Comparison of ENCODE assay signal across 8 mouse cellular contexts in genomic region chr11:79306510-79306909, GRCm38 (mm10). TPM values are rescaled to one million over a fixed set of nuclear protein-coding genes. Genes with fewer than 3 reads are reported as not detected.
A peak's percentile ranks its signal among the peaks of the same experiment; 100 is the strongest.
DNase-seq lines count a peak whose midpoint lies in the region; ATAC-seq and TF ChIP-seq lines count a peak whose summit lies in the region.

No protein-coding gene starts in this region.

- H3K27me3 ChIP-seq in embryonic facial prominence, embryonic 10.5 days (replicated peaks; ENCODE audit: low read depth, poor library complexity, severe bottlenecking): no peaks in the 10 kb centered on the region
- no peaks in the 10 kb centered on the region for H3K27me3 ChIP-seq in heart, embryonic 14.5 days (ENCODE audit: control insufficient read depth, insufficient read depth, low read length)
- no peaks in the 10 kb centered on the region for H3K27me3 ChIP-seq in liver, embryonic 16.5 days (ENCODE audit: control insufficient read depth, insufficient read depth, low read depth, low read length)

- TF ChIP-seq CTCF in left cerebral cortex, adult 2 months (IDR thresholded peaks at IDR 0.05): no peak

- H3K36me3 ChIP-seq in embryonic facial prominence, embryonic 10.5 days (replicated peaks): no peaks in the 10 kb centered on the region
- no peaks in the 10 kb centered on the region for H3K36me3 ChIP-seq in heart, embryonic 14.5 days (ENCODE audit: control insufficient read depth, insufficient read depth, low read length)
- H3K36me3 ChIP-seq in liver, embryonic 16.5 days (ENCODE audit: control insufficient read depth, insufficient read depth): no peaks in the 10 kb centered on the region

- no peak for DNase-seq in left cerebral cortex, adult 2 months (ENCODE audit: extremely low spot score in 1 of 2, low spot score in 2 of 2)
- no peak for DNase-seq in left cerebral cortex, adult 8-10 months (ENCODE audit: low spot score in 2 of 2)
- DNase-seq in embryonic facial prominence, embryonic 10.5 days (ENCODE audit: low spot score): peak; percentile 51
- DNase-seq in retina, embryonic 14.5 days (ENCODE audit: low spot score): peak; percentile 18
- no peak for DNase-seq in right cerebral cortex, postnatal 25 days
- no peak for DNase-seq in cerebellum, adult 11 months

- no peak overlapping the region for H3K4me3 ChIP-seq in left cerebral cortex, adult 2 months
- peak overlapping the region; percentile 23; the same call in 1 of the 2 replicates for H3K4me3 ChIP-seq in embryonic facial prominence, embryonic 10.5 days
- no peak overlapping the region for H3K4me3 ChIP-seq in heart, embryonic 14.5 days (ENCODE audit: control insufficient read depth in 1 of 2, insufficient read depth in 1 of 2, low read depth in 1 of 2, low read length in 2 of 2)
- no peak overlapping the region for H3K4me3 ChIP-seq in liver, embryonic 16.5 days (ENCODE audit: low read depth, low read length)

- intact Hi-C loops in left cerebral cortex, adult 2 months (cut with DNase I): no loop called here

- 19% methylated on average over 7 of the region's 7 CpGs for WGBS in embryonic facial prominence, embryonic 10.5 days
- WGBS in heart, embryonic 14.5 days: 29% methylated on average over 7 of the region's 7 CpGs
- WGBS in liver, embryonic 16.5 days (ENCODE audit: insufficient replicate concordance): 18% methylated on average over 7 of the region's 7 CpGs

- H3K27ac ChIP-seq in left cerebral cortex, adult 2 months: peak overlapping the region; percentile 4; the same call in 1 of the 2 replicates
- peak overlapping the region; percentile 82 for H3K27ac ChIP-seq in embryonic facial prominence, embryonic 10.5 days (replicated peaks)
- peak overlapping the region; percentile 77 to 85 for H3K27ac ChIP-seq in heart, embryonic 14.5 days (replicated peaks in 1 of 2; ENCODE audit: control insufficient read depth in 1 of 2, insufficient read depth in 1 of 2, low read depth in 2 of 2, low read length in 2 of 2)
- peak overlapping the region; percentile 60 for H3K27ac ChIP-seq in liver, embryonic 16.5 days (ENCODE audit: low read length)

- H3K4me1 ChIP-seq in embryonic facial prominence, embryonic 10.5 days: peaks cover 28% of the 10 kb centered on the region
- H3K4me1 ChIP-seq in heart, embryonic 14.5 days (ENCODE audit: control insufficient read depth in 2 of 2, insufficient read depth in 2 of 2, low read length in 2 of 2): peaks cover 19 to 24% of the 10 kb centered on the region in 2 experiments
- no peaks in the 10 kb centered on the region; the same call in none of the 2 replicates for H3K4me1 ChIP-seq in liver, embryonic 16.5 days (ENCODE audit: control insufficient read depth, low read depth, low read length)

- H3K9ac ChIP-seq in heart, embryonic 14.5 days (ENCODE audit: low read length): peak overlapping the region; percentile 27; the same call in 1 of the 2 replicates
- no peak overlapping the region for H3K9ac ChIP-seq in liver, embryonic 16.5 days (ENCODE audit: low read depth, low read length)

- no peaks in the 10 kb centered on the region for H3K9me3 ChIP-seq in embryonic facial prominence, embryonic 10.5 days
- H3K9me3 ChIP-seq in heart, embryonic 14.5 days (ENCODE audit: control insufficient read depth, low read length): no peaks in the 10 kb centered on the region
- H3K9me3 ChIP-seq in liver, embryonic 16.5 days (replicated peaks; ENCODE audit: control insufficient read depth, low read length): no peaks in the 10 kb centered on the region

- peak overlapping the region; percentile 21; the same call in 1 of the 2 replicates for H3K4me2 ChIP-seq in heart, embryonic 14.5 days (ENCODE audit: low read length)
- H3K4me2 ChIP-seq in liver, embryonic 16.5 days (ENCODE audit: low read depth, low read length): 0 out of 2 replicates have a peak overlapping the region, but pooled peaks have one; percentile 4

- peak; percentile 57; the same call in 1 of the 2 replicates for ATAC-seq in heart, embryonic 14.5 days (ENCODE audit: insufficient number of reproducible peaks, insufficient read depth, low FRiP score, low read depth)
- peak; percentile 24; the same call in 1 of the 2 replicates for ATAC-seq in liver, embryonic 16.5 days (ENCODE audit: low read depth)

RNA-seq across cellular contexts. Expression of gene Gm9964, which starts 9.8 kb away (rescaled TPM):
- under 1 TPM; 0.68 TPM for total RNA-seq in left cerebral cortex, adult 2 months (2021)
- 1 to 10 TPM in 1 of 4 experiments, under 1 TPM in 2, not detected in 1; 0.74 to 2.0 (median 0.98) TPM for total RNA-seq in left cerebral cortex, adult 8-10 months (2022)
- polyA plus RNA-seq in embryonic facial prominence, embryonic 10.5 days (2016; fragmentation: Nextera tagmentation; extraction: Ambion mirVana): not detected in 2 replicates
- not detected in 2 replicates for polyA plus RNA-seq in heart, embryonic 14.5 days (2014; fragmentation: Nextera tagmentation; extraction: Ambion mirVana)
- not detected in 2 replicates for polyA plus RNA-seq in liver, embryonic 16.5 days (2015; fragmentation: Nextera tagmentation; extraction: Ambion mirVana)

RNA-seq across cellular contexts. Expression of gene Nf1, which starts 33.0 kb away (rescaled TPM):
- 100 to 1,000 TPM; 129 to 131 TPM for total RNA-seq in left cerebral cortex, adult 2 months (2021)
- total RNA-seq in left cerebral cortex, adult 8-10 months (2022): 100 to 1,000 TPM; 105 to 139 (median 119) TPM
- 6.5 and 7.7 TPM in 2 replicates for polyA plus RNA-seq in embryonic facial prominence, embryonic 10.5 days (2016; fragmentation: Nextera tagmentation; extraction: Ambion mirVana)
- polyA plus RNA-seq in heart, embryonic 14.5 days (2014; fragmentation: Nextera tagmentation; extraction: Ambion mirVana): 6.2 and 7.7 TPM in 2 replicates
- 1.1 and 1.3 TPM in 2 replicates for polyA plus RNA-seq in liver, embryonic 16.5 days (2015; fragmentation: Nextera tagmentation; extraction: Ambion mirVana)

RNA-seq across cellular contexts. Expression of gene Wsb1, which starts 52.0 kb away (rescaled TPM):
- 10 to 100 TPM; 85.9 to 87.5 TPM for total RNA-seq in left cerebral cortex, adult 2 months (2021)
- total RNA-seq in left cerebral cortex, adult 8-10 months (2022): 10 to 100 TPM; 67.0 to 96.0 (median 77.4) TPM
- polyA plus RNA-seq in embryonic facial prominence, embryonic 10.5 days (2016; fragmentation: Nextera tagmentation; extraction: Ambion mirVana): 270 and 301 TPM in 2 replicates
- polyA plus RNA-seq in heart, embryonic 14.5 days (2014; fragmentation: Nextera tagmentation; extraction: Ambion mirVana): 168 and 169 TPM in 2 replicates
- polyA plus RNA-seq in liver, embryonic 16.5 days (2015; fragmentation: Nextera tagmentation; extraction: Ambion mirVana): 30.4 and 32.9 TPM in 2 replicates

Comparison
In these comparisons a context has a peak if more than half of its experiments do, and no peak if none do; other contexts are left out.
1. DNase-seq: peak in embryonic facial prominence, embryonic 10.5 days (single experiment) and retina, embryonic 14.5 days (single experiment); none in left cerebral cortex, adult 2 months (0 of 2), left cerebral cortex, adult 8-10 months (0 of 2), right cerebral cortex, postnatal 25 days (single experiment) and cerebellum, adult 11 months (single experiment).
2. H3K27ac ChIP-seq: peak in every context shown above with its lines; median percentile 82 in embryonic facial prominence, embryonic 10.5 days; 81 in heart, embryonic 14.5 days; 60 in liver, embryonic 16.5 days; 4 in left cerebral cortex, adult 2 months.